Mouse (Mus musculus) forebrain, embryonic 15.5 days (tissue): ENCODE data around the gene Gm37240. TPM values are rescaled to one million over a fixed set of nuclear protein-coding genes. Genes with fewer than 3 reads are reported as not detected.
A peak's percentile ranks its signal among the peaks of the same experiment; 100 is the strongest.

ENCODE experiments used
- ATAC-seq: fragments of 200-750 bp; cut with Nextera tagmentation; replicated peaks from 2 replicates; pipeline ENCODE4 v1.8.0; 2017; ENCODE audit warnings: mild to moderate bottlenecking, moderate TSS enrichment, moderate library complexity
- H3K27ac ChIP-seq: fragments of 300-500 bp; sonication (generic); replicated peaks from 2 replicates; pipeline ENCODE4 v1.5.1; 2015; ENCODE audit warnings: mild to moderate bottlenecking, inconsistent platforms
- H3K27me3 ChIP-seq: fragments of 300-500 bp; sonication (generic); 2 replicates; pipeline ENCODE4 v1.6.1; 2015; ENCODE audit warnings: inconsistent platforms
- H3K36me3 ChIP-seq: fragments of 300-500 bp; sonication (generic); 2 replicates; pipeline ENCODE4 v1.6.1; 2015; ENCODE audit warnings: mild to moderate bottlenecking, inconsistent platforms
- H3K4me1 ChIP-seq: fragments of 300-500 bp; sonication (generic); 2 replicates; pipeline ENCODE4 v1.6.1; 2015; ENCODE audit warnings: inconsistent platforms
- H3K4me2 ChIP-seq: fragments of 300-500 bp; sonication (generic); replicated peaks from 2 replicates; pipeline ENCODE4 v1.6.1; 2015; ENCODE audit warnings: mild to moderate bottlenecking, inconsistent platforms
- H3K4me3 ChIP-seq: fragments of 300-500 bp; sonication (generic); 2 replicates; pipeline ENCODE4 v1.5.1; 2015; ENCODE audit warnings: mild to moderate bottlenecking, inconsistent platforms
- H3K9ac ChIP-seq: fragments of 300-500 bp; sonication (generic); replicated peaks from 2 replicates; pipeline ENCODE4 v1.6.1; 2015; ENCODE audit warnings: mild to moderate bottlenecking, inconsistent platforms
- H3K9me3 ChIP-seq: fragments of 300-500 bp; sonication (generic); 2 replicates; pipeline ENCODE4 v1.6.1; 2016; ENCODE audit warnings: inconsistent platforms
- WGBS: fragments of 180-500 bp; shearing (Covaris S2); methylation state at CpG from one replicate; pipeline ENCODE4 v1.1.7; 2015; ENCODE audit warnings: mixed read lengths; 5-methylcytosine and 5-hydroxymethylcytosine counted together
- polyA plus RNA-seq: library from polyadenylated mRNA; unstranded; fragments of >200 nt; fragmentation: Nextera tagmentation; extraction: Ambion mirVana; gene quantifications from 2 replicates; pipeline ENCODE4 v1.2.1, GENCODE M21; 2015

The Gm37240 gene
- polyA plus RNA-seq, 1 experiment from 2014 or later, result 2.2 TPM

DNA sequence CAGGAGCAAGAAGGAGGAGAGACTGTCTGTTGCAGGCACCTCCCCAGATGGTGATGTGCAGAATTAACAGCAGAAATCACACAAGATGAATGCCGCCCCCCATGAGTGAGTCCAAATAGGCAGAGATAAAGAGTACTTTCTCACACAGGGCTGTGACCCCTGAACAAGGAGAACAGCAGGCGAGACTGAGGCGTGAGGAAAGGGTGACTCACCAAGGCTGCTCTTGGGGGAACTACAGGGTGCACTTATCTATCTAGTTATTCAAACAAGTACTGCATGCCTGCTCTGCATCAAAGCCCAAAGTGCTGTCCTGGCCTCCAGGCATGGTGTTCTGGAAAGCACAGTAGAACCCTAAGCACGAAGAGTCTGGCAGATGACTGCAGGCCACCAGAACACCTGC, 113.4 kb downstream of the Gm37240 start:
- H3K4me3 ChIP-seq, result no peak overlapping the region
- H3K9ac ChIP-seq, result no peak overlapping the region
- H3K36me3 ChIP-seq, result no peaks in the 10 kb centered on the region
- H3K27ac ChIP-seq, result no peak overlapping the region
- H3K4me1 ChIP-seq, result peaks cover 8% of the 10 kb centered on the region; the same call in 1 of the 2 replicates
- WGBS, result 73% methylated on average over 4 of the region's 4 CpGs
- H3K9me3 ChIP-seq, result no peaks in the 10 kb centered on the region
- peak; percentile 30; the same call in 1 of the 2 replicates for ATAC-seq
- no peaks in the 10 kb centered on the region for H3K27me3 ChIP-seq
- H3K4me2 ChIP-seq, result no peak overlapping the region

DNA sequence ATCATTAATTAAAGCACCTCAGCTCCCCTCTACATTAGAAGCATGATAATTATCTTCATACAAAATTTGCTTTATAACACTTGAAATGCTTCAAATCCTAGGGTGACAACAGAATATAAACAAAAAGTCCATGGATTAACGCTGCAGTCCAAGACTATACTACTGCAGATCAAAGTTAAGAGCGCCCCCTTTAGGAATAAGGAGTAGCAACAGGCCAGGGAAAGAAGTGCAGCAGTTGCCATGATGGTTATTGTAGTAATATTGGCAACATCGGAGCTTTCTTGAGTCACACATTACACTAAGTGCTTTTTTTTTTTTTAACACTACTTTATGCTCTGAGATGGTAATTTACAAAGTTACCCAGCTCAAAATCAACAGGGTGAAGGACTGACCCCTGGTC, 113.9 kb downstream of the Gm37240 start:
- Histone ChIP-seq H3K9ac (no peak overlapping the region), H3K27me3 (no peaks in the 10 kb centered on the region), H3K4me1 (peaks cover 8% of the 10 kb centered on the region; the same call in 1 of the 2 replicates), H3K9me3 (no peaks in the 10 kb centered on the region), H3K4me2 (no peak overlapping the region), H3K36me3 (no peaks in the 10 kb centered on the region), H3K27ac (no peak overlapping the region), H3K4me3 (no peak overlapping the region)
- WGBS, result 39% methylated on average over 3 of the region's 3 CpGs
- no peak for ATAC-seq

DNA sequence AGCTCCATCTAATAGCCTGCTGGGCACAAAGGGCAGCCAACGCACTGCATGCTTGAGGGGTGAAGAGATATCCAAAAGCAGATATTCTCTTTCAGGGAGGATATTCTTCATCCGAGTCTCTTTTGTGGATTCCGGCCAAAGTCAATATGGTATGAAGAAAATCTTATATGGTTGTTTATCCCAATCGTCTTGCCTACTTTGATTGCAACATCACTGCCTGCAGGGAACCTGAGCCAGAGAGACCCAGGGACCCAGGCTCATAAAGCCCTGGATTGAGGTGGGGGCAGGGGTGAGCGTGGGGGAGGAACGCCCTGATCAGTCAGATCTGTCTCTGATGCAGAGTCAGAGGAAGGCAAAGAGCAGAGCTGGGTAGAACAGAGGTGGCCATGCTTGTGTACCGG, 122.4 kb downstream of the Gm37240 start:
- H3K4me2 ChIP-seq, result peak overlapping the region; percentile 19
- H3K9me3 ChIP-seq, result no peaks in the 10 kb centered on the region
- 31% methylated on average over 7 of the region's 7 CpGs for WGBS
- ATAC-seq, result 0 out of 2 replicates have a peak, but pooled peaks have one; percentile 35
- H3K9ac ChIP-seq, result no peak overlapping the region
- H3K4me3 ChIP-seq, result no peak overlapping the region
- peaks cover 16% of the 10 kb centered on the region for H3K4me1 ChIP-seq
- no peaks in the 10 kb centered on the region for H3K27me3 ChIP-seq
- peak overlapping the region; percentile 35 for H3K27ac ChIP-seq
- no peaks in the 10 kb centered on the region for H3K36me3 ChIP-seq

DNA sequence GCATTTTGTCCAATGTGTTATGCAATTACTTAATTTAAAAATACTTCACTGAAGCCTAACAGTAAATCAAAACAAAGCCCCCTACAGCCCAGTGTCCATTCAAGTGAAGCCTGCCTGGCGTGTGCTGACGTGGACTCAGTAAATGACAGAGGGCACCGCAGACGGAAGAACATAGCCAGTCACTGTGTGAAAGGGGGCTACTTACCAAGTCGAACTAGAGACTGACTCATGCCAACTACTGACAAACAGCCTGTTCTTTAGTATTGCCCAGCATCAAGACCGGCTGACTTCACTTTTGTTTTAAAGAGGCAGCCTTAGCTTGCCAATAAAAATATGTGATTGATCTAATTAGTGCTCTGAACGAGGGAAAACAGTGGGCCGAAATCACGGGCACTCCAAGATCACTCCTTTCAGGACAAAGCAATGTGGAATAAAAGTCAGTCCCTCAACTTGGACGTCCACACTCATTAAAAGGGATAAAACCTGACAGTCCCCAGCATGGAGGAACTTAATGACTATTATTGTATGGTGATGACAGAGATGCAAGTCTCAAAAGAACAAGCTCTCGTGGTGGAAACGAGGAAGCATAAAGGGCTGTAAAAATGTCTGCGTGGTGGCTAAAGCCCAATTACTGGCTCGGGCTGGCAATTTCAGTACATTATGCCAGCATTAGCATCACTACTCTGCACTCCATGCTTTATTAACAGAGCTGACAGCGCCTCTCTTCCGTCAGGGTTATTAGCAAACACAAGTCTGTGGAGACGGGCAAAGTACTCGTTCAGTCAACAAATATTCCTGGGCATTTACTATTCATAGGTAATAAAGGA, 123.1 kb downstream of the Gm37240 start:
- WGBS, result 4% methylated on average over 18 of the region's 18 CpGs
- H3K27me3 ChIP-seq, result no peaks in the 10 kb centered on the region
- ATAC-seq, result peak; percentile 91
- no peak overlapping the region for H3K9ac ChIP-seq
- no peaks in the 10 kb centered on the region for H3K36me3 ChIP-seq
- H3K27ac ChIP-seq, result peak overlapping the region; percentile 35
- H3K9me3 ChIP-seq, result no peaks in the 10 kb centered on the region
- peak overlapping the region; percentile 19 for H3K4me2 ChIP-seq
- peaks cover 16% of the 10 kb centered on the region for H3K4me1 ChIP-seq
- no peak overlapping the region for H3K4me3 ChIP-seq

DNA sequence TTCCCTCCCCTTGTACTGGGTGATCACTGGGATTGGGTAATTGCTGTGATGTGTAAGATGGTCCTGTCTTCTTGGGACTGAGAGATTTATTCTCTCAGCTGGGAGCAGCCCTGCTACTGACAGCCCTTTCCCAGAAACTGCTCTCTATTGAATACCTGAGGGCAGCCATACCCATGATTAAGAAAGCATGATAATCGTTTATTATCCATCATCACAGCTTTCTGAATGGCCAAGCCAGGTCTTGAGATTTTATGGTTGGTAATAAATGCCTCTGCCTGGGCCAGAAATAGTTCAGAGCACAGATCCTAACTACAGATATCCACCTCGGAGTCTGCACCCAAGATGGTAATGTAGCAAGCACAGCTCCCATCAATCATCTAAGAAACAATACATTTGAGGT, 129.4 kb downstream of the Gm37240 start:
- WGBS, result 78% methylated on average over 2 of the region's 2 CpGs
- ATAC-seq, result no peak
- Histone ChIP-seq H3K27ac (no peak overlapping the region), H3K9me3 (no peaks in the 10 kb centered on the region), H3K4me2 (no peak overlapping the region), H3K27me3 (no peaks in the 10 kb centered on the region), H3K9ac (no peak overlapping the region), H3K36me3 (no peaks in the 10 kb centered on the region), H3K4me3 (no peak overlapping the region), H3K4me1 (peaks cover 4% of the 10 kb centered on the region; the same call in 1 of the 2 replicates)

DNA sequence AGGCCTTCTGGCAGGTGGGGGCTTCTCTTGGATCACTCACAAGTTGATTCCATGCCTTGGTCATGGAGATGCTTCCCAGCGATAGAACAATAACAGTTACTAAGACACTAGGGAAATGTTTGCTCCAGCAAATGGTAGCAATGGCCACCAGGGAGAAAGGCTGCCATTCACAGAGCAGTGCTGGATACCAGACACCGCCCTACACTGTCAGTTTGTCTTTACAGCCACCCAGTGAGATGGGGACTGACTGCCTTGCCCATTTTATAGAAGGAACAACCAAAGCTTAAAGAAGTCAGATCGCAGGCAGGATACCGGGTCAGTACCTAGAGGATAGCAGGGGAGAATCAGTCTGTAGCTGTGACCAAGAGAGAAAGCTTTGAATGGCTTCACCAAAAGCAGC, 129.9 kb downstream of the Gm37240 start:
- Histone ChIP-seq H3K4me2 (no peak overlapping the region), H3K4me1 (peaks cover 6% of the 10 kb centered on the region; the same call in 1 of the 2 replicates), H3K27me3 (no peaks in the 10 kb centered on the region), H3K4me3 (no peak overlapping the region), H3K9me3 (no peaks in the 10 kb centered on the region), H3K27ac (no peak overlapping the region), H3K36me3 (no peaks in the 10 kb centered on the region), H3K9ac (no peak overlapping the region)
- 92% methylated on average over 4 of the region's 4 CpGs for WGBS
- no peak for ATAC-seq

DNA sequence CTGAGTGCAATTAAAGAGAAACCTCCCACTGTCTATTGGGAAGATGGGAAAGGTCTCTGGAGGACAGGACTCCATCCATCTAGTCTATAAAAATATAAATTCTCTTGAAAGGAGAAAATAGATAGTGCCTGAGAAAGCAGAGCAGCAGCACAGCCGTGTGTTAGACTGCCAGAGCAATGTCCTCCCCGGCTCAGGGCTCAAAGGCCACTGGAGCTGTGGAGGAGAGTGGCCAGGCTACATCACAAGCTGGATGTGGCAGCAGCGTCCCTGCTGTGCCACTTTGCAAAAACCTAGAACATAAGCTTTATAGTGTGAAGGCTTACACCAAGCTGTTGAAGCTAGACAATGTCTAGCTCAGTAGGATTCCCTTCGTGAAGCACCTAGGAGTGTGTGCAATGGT, 138.0 kb downstream of the Gm37240 start:
- H3K27ac ChIP-seq, result no peak overlapping the region
- H3K9me3 ChIP-seq, result no peaks in the 10 kb centered on the region
- no peaks in the 10 kb centered on the region for H3K27me3 ChIP-seq
- WGBS, result 56% methylated on average over 4 of the region's 4 CpGs
- ATAC-seq, result no peak
- peaks cover 8% of the 10 kb centered on the region for H3K4me1 ChIP-seq
- no peak overlapping the region for H3K4me3 ChIP-seq
- H3K4me2 ChIP-seq, result no peak overlapping the region
- H3K36me3 ChIP-seq, result no peaks in the 10 kb centered on the region
- no peak overlapping the region for H3K9ac ChIP-seq

DNA sequence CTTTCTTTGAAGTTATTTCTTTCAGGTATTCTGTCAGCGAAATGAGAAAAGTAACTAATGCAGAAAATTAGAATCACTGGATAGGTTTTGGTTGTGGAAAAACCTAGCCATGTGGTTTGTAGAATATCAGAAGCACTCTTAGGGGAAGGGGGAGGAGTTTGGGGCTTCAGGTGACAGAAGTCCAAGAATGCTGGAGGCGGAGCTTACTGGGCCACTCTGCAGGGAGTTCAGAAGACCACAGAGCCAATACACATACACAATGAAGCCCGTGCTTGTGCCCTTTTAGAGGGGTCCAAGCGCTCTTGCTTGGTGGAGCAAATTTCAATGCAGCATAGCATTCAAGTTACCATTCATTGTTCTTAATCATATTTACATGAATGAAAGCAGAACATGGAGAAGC, 138.5 kb downstream of the Gm37240 start:
- Histone ChIP-seq H3K4me3 (no peak overlapping the region), H3K27me3 (no peaks in the 10 kb centered on the region), H3K27ac (no peak overlapping the region), H3K36me3 (no peaks in the 10 kb centered on the region), H3K4me1 (peaks cover 8% of the 10 kb centered on the region), H3K4me2 (no peak overlapping the region), H3K9ac (no peak overlapping the region), H3K9me3 (no peaks in the 10 kb centered on the region)
- no peak for ATAC-seq
- WGBS, result 14% methylated on average over 4 of the region's 4 CpGs

DNA sequence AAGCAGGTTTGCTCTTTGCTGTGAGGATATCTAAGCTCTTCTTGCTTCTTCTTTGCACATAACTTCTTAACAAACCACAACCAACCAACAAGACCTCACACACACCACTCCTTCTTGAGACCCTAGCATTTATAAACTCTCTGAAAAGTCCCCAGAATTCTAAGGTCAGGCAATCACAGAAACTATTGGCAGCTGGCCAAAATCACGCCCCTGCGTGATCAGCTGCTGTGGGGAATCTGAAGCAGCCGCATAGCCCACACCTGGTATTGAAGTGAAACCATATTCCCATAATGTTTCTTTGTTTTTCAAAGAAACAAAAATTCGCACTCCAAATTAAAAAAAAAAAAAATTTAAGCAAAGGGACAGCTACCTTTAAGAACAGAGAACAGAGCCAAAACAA, 141.2 kb downstream of the Gm37240 start:
- H3K4me2 ChIP-seq, result no peak overlapping the region
- H3K9me3 ChIP-seq, result no peaks in the 10 kb centered on the region
- no peaks in the 10 kb centered on the region for H3K27me3 ChIP-seq
- no peak overlapping the region for H3K27ac ChIP-seq
- H3K36me3 ChIP-seq, result no peaks in the 10 kb centered on the region
- H3K9ac ChIP-seq, result no peak overlapping the region
- peaks cover 3% of the 10 kb centered on the region; the same call in 1 of the 2 replicates for H3K4me1 ChIP-seq
- WGBS, result 43% methylated on average over 4 of the region's 4 CpGs
- ATAC-seq, result no peak
- H3K4me3 ChIP-seq, result no peak overlapping the region

DNA sequence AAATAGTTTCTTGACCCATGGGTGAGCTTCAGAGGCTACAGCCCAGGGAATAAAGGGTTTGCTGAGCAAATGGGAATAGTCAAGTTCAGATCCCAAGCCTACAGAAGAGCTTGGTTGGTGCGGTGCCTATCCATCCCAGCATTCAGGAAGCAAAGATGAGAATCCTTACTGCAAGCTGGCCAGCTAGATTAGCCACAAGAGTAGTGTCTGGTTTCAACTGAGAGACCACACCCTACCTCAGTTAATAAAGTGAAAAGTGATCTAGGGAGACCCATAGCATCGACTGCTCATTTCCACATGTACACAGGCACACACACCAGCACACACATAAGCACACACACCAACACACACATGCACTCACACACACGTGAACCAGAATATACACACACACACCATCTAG, 145.6 kb downstream of the Gm37240 start:
- H3K4me1 ChIP-seq, result no peaks in the 10 kb centered on the region; the same call in 1 of the 2 replicates

DNA sequence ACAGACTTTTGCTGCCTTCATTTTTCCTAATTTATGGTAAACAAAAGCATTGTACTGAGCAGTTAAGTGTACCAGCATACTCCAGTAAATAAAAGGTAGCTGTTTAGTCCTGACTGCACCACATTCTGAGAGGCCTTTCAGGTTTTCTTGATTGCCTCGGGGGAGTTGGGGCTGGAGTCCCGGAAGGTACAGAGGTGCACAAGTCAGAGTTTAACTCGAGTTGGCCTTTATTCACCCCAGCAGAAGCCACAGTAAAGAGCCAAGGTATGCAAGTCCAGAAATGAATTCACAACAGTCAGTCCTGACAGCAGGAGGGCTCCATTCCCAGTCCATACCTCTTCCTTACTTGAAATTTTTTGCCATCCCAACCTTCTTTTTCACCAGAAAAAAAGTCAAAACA, 148.7 kb downstream of the Gm37240 start:
- 73% methylated on average over 3 of the region's 3 CpGs for WGBS
- no peak for ATAC-seq
- no peaks in the 10 kb centered on the region for H3K9me3 ChIP-seq
- H3K4me3 ChIP-seq, result no peak overlapping the region
- H3K36me3 ChIP-seq, result no peaks in the 10 kb centered on the region
- no peak overlapping the region for H3K27ac ChIP-seq
- H3K4me1 ChIP-seq, result no peaks in the 10 kb centered on the region
- no peak overlapping the region for H3K9ac ChIP-seq
- no peak overlapping the region for H3K4me2 ChIP-seq
- H3K27me3 ChIP-seq, result no peaks in the 10 kb centered on the region

More for the DNA sequence above, 145.6 kb downstream of the Gm37240 start:
- no peak for ATAC-seq
- Histone ChIP-seq H3K27ac (no peak overlapping the region), H3K9me3 (no peaks in the 10 kb centered on the region), H3K36me3 (no peaks in the 10 kb centered on the region), H3K4me2 (no peak overlapping the region), H3K27me3 (no peaks in the 10 kb centered on the region), H3K4me3 (no peak overlapping the region), H3K9ac (no peak overlapping the region)
- WGBS, result 91% methylated on average over 3 of the region's 3 CpGs

DNA sequence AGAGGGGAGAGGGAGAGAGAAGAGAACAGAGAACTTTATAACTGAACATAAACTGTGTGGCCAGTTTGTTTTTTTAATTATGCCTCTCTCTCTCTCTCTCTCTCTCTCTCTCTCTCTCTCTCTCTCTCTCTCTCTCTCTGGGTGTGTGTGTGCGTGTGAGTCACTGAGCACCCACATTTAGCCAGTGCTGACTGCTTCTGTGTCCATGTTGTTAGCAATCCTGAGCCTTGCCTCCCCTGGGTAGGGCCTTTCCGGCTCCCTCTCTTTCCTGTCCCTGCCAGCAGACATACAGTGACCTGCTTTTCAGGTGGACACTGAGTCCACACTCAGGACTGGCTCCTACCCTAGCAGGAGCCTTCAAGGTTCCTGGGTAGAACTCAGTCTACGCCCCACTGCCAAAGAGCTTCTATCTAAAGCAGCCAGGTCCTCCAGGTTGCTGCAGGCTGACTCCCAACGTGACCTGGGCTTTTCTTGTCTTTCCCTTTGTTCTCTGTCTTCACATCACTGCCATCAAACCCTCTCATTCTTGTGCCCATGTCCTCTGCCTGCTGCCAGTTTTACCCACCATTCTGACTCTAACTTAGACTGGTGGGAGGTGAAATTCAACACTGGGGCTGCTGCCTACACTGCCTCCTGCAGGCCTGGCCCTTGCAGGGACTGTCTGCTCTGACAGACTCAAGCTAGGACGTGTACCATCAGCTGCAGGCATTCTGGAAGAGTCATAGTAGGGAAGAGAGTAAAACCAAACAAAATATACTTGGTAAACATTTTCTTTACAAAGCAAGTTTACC, 153.2 kb downstream of the Gm37240 start:
- H3K4me2 ChIP-seq, result no peak overlapping the region
- 68% methylated on average over 5 of the region's 5 CpGs for WGBS
- H3K27ac ChIP-seq, result no peak overlapping the region
- no peaks in the 10 kb centered on the region for H3K27me3 ChIP-seq
- no peaks in the 10 kb centered on the region for H3K4me1 ChIP-seq
- no peaks in the 10 kb centered on the region for H3K36me3 ChIP-seq
- no peaks in the 10 kb centered on the region for H3K9me3 ChIP-seq
- no peak overlapping the region for H3K4me3 ChIP-seq
- ATAC-seq, result no peak
- no peak overlapping the region for H3K9ac ChIP-seq
